Mouse (Mus musculus): Measurements from ENCODE around the gene Cyp26c1. TPM values are rescaled to one million over a fixed set of nuclear protein-coding genes. Genes with fewer than 3 reads are reported as not detected.

Cyp26c1 gene
- polyA plus RNA-seq (2016; fragmentation: Nextera tagmentation; extraction: Ambion mirVana): not detected in 2 replicates

GRCm38 (mm10) chr19:37685281-37685680, at the start of gene Cyp26c1:
Gene Cyp26c1 (plus strand): TSS chr19:37685581.
- 2% methylated on average over 6 of the region's 6 CpGs for WGBS
- Histone ChIP-seq H3K4me3 (no peak within 1 kb of the TSS), H3K4me1 (peaks cover 9% of the 10 kb centered on the region; the same call in 1 of the 2 replicates), H3K4me2 (replicated peaks) (no peak within 1 kb of the TSS), H3K9me3 (no peaks in the 10 kb centered on the region), H3K36me3 (no peaks in the 10 kb centered on the region), H3K9ac (replicated peaks) (no peak within 1 kb of the TSS), H3K27ac (replicated peaks) (no peak within 1 kb of the TSS), H3K27me3 (peaks cover 90% of the 10 kb centered on the region)
- no peak for ATAC-seq (ENCODE audit: low FRiP score, low read depth)

GRCm38 (mm10) chr19:37647994-37648393, 37.4 kb upstream of the Cyp26c1 start:
- peaks cover 7% of the 10 kb centered on the region; the same call in 1 of the 2 replicates for H3K27me3 ChIP-seq
- no peak overlapping the region for H3K4me3 ChIP-seq
- 41% methylated on average over 2 of the region's 2 CpGs for WGBS
- no peak overlapping the region for H3K4me2 ChIP-seq (replicated peaks)
- no peak overlapping the region for H3K27ac ChIP-seq (replicated peaks)
- no peaks in the 10 kb centered on the region for H3K36me3 ChIP-seq
- ATAC-seq (ENCODE audit: low FRiP score, low read depth): no peak
- no peaks in the 10 kb centered on the region for H3K9me3 ChIP-seq
- peaks cover 5% of the 10 kb centered on the region; the same call in 1 of the 2 replicates for H3K4me1 ChIP-seq
- no peak overlapping the region for H3K9ac ChIP-seq (replicated peaks)

DNA sequence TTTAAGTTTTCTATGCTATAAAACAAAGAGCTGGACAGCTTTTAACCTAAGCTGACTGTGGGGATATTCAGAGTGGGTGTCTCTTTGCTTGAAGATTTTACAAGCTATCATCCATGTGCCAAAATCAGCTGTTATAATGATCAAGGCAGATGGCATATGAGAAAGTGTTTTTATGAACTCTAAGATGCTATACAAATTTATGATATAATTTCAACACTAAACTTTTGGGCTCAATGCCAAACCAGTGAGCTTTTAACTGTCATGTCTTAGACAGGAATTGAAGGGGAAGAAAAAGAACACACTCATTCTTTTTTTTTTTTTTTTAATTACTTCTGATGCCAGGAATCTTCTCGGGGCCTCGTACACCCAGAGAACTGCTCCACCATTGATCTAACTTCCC, 34.9 kb upstream of the Cyp26c1 start:
- Histone ChIP-seq H3K27me3 (peaks cover 20% of the 10 kb centered on the region), H3K9ac (replicated peaks) (no peak overlapping the region), H3K36me3 (no peaks in the 10 kb centered on the region), H3K4me2 (replicated peaks) (no peak overlapping the region), H3K4me3 (no peak overlapping the region), H3K27ac (replicated peaks) (no peak overlapping the region), H3K9me3 (no peaks in the 10 kb centered on the region), H3K4me1 (peaks cover 11% of the 10 kb centered on the region; the same call in 1 of the 2 replicates)
- no peak for ATAC-seq (ENCODE audit: low FRiP score, low read depth)
- 73% methylated on average over 2 of the region's 2 CpGs for WGBS

GRCm38 (mm10) chr19:37654012-37654411, 31.4 kb upstream of the Cyp26c1 start:
- Histone ChIP-seq H3K27me3 (peaks cover 32% of the 10 kb centered on the region), H3K4me2 (replicated peaks) (no peak overlapping the region), H3K27ac (replicated peaks) (no peak overlapping the region), H3K36me3 (no peaks in the 10 kb centered on the region), H3K4me1 (peaks cover 18% of the 10 kb centered on the region), H3K4me3 (no peak overlapping the region), H3K9me3 (no peaks in the 10 kb centered on the region), H3K9ac (replicated peaks) (no peak overlapping the region)
- 7% methylated on average over 5 of the region's 5 CpGs for WGBS
- ATAC-seq (ENCODE audit: low FRiP score, low read depth): no peak

- Histone ChIP-seq H3K4me3 (no peak overlapping the region), H3K9me3 (no peaks in the 10 kb centered on the region), H3K9ac (replicated peaks) (no peak overlapping the region), H3K4me1 (peaks cover 18% of the 10 kb centered on the region), H3K36me3 (no peaks in the 10 kb centered on the region), H3K4me2 (replicated peaks) (peak overlapping the region; percentile 28), H3K27me3 (peaks cover 29% of the 10 kb centered on the region), H3K27ac (replicated peaks) (no peak overlapping the region)
- no peak for ATAC-seq (ENCODE audit: low FRiP score, low read depth)
- 2% methylated on average over 9 of the region's 9 CpGs for WGBS
These were observed 28.9 kb upstream of the Cyp26c1 start for GRCm38 (mm10) chr19:37656441-37656840.

GRCm38 (mm10) chr19:37665256-37665655, 20.1 kb upstream of the Cyp26c1 start:
- H3K9ac ChIP-seq (replicated peaks): no peak overlapping the region
- H3K27ac ChIP-seq (replicated peaks): no peak overlapping the region
- no peak overlapping the region for H3K4me3 ChIP-seq
- 79% methylated on average over 6 of the region's 6 CpGs for WGBS
- H3K4me1 ChIP-seq: no peaks in the 10 kb centered on the region
- peaks cover 8% of the 10 kb centered on the region for H3K27me3 ChIP-seq
- H3K36me3 ChIP-seq: no peaks in the 10 kb centered on the region
- no peak overlapping the region for H3K4me2 ChIP-seq (replicated peaks)
- no peaks in the 10 kb centered on the region for H3K9me3 ChIP-seq
- no peak for ATAC-seq (ENCODE audit: low FRiP score, low read depth)

- ATAC-seq (ENCODE audit: low FRiP score, low read depth): no peak
- Histone ChIP-seq H3K9me3 (no peaks in the 10 kb centered on the region), H3K36me3 (no peaks in the 10 kb centered on the region), H3K4me2 (replicated peaks) (no peak overlapping the region), H3K27me3 (peaks cover 10% of the 10 kb centered on the region), H3K4me3 (no peak overlapping the region), H3K27ac (replicated peaks) (no peak overlapping the region), H3K9ac (replicated peaks) (no peak overlapping the region), H3K4me1 (peaks cover 6% of the 10 kb centered on the region; the same call in 1 of the 2 replicates)
- 84% methylated on average over 13 of the region's 13 CpGs for WGBS
These were observed 17.4 kb upstream of the Cyp26c1 start for GRCm38 (mm10) chr19:37667855-37668594.

- Histone ChIP-seq H3K36me3 (no peaks in the 10 kb centered on the region), H3K4me3 (no peak overlapping the region), H3K27me3 (peaks cover 10% of the 10 kb centered on the region), H3K27ac (replicated peaks) (no peak overlapping the region), H3K9me3 (no peaks in the 10 kb centered on the region), H3K4me2 (replicated peaks) (no peak overlapping the region), H3K9ac (replicated peaks) (no peak overlapping the region), H3K4me1 (peaks cover 6% of the 10 kb centered on the region; the same call in 1 of the 2 replicates)
- 94% methylated on average over 5 of the region's 5 CpGs for WGBS
- no peak for ATAC-seq (ENCODE audit: low FRiP score, low read depth)
These were observed 16.7 kb upstream of the Cyp26c1 start for GRCm38 (mm10) chr19:37668657-37669056.

DNA sequence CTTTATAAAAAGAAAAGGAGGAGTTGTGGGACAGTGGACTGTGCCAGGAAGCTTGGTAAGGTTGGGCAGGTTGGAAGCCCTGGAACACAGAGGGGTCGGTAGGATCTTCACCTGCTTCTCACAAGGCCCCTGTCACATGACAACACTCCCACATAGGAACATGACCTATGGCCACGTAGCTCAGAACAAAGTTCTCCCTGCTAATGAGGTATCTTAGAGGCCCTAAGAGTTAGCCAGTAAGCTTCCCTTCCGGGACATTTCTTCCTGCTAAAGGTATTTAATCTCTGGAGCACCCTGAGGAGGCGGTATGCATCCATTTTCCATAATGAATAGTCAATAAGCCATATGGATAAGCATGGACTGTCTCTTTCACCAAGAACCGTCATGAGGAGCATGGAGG, 15.9 kb upstream of the Cyp26c1 start:
- H3K27ac ChIP-seq (replicated peaks): no peak overlapping the region
- H3K36me3 ChIP-seq: no peaks in the 10 kb centered on the region
- no peaks in the 10 kb centered on the region for H3K9me3 ChIP-seq
- no peak overlapping the region for H3K4me2 ChIP-seq (replicated peaks)
- no peak for ATAC-seq (ENCODE audit: low FRiP score, low read depth)
- no peak overlapping the region for H3K4me3 ChIP-seq
- no peak overlapping the region for H3K9ac ChIP-seq (replicated peaks)
- H3K4me1 ChIP-seq: peaks cover 6% of the 10 kb centered on the region; the same call in 1 of the 2 replicates
- H3K27me3 ChIP-seq: peaks cover 10% of the 10 kb centered on the region
- WGBS: 64% methylated on average over 5 of the region's 5 CpGs

DNA sequence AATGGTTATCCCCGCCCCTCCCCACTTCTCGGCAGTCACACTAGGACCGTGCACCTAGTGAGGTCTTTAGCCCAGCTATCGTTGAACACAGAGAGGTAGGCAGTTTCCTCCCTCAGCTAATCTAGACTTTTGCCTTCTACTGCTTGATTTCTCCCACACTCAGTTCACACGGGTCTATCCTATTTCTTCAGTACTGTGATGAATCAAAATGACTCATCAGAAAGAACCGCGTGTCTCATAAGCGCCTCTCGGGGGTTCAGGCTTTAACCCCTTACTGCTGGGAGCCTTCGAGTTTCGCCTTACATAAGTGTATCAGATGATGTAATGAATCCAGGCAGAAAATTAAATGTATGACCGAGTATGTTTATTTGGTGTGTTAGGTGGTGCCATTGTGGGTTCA, 12.0 kb upstream of the Cyp26c1 start:
- Histone ChIP-seq H3K27ac (replicated peaks) (no peak overlapping the region), H3K9ac (replicated peaks) (no peak overlapping the region), H3K4me3 (no peak overlapping the region), H3K36me3 (no peaks in the 10 kb centered on the region), H3K4me1 (peaks cover 6% of the 10 kb centered on the region; the same call in 1 of the 2 replicates), H3K9me3 (no peaks in the 10 kb centered on the region), H3K27me3 (peaks cover 30% of the 10 kb centered on the region), H3K4me2 (replicated peaks) (no peak overlapping the region)
- ATAC-seq (ENCODE audit: low FRiP score, low read depth): no peak
- 58% methylated on average over 12 of the region's 12 CpGs for WGBS

- ATAC-seq (ENCODE audit: low FRiP score, low read depth): no peak
- 5% methylated on average over 23 of the region's 23 CpGs for WGBS
- Histone ChIP-seq H3K4me2 (replicated peaks) (no peak overlapping the region), H3K9ac (replicated peaks) (no peak overlapping the region), H3K36me3 (no peaks in the 10 kb centered on the region), H3K9me3 (no peaks in the 10 kb centered on the region), H3K4me3 (no peak overlapping the region), H3K27ac (replicated peaks) (no peak overlapping the region), H3K4me1 (peaks cover 13% of the 10 kb centered on the region), H3K27me3 (peaks cover 95% of the 10 kb centered on the region)
These were observed 966 bp downstream of the Cyp26c1 start for GRCm38 (mm10) chr19:37686347-37686746.

- Histone ChIP-seq H3K4me2 (replicated peaks) (no peak overlapping the region), H3K27ac (replicated peaks) (no peak overlapping the region), H3K9ac (replicated peaks) (no peak overlapping the region), H3K27me3 (peaks cover 98% of the 10 kb centered on the region), H3K4me3 (0 out of 2 replicates have a peak overlapping the region, but pooled peaks have one; percentile 0), H3K9me3 (no peaks in the 10 kb centered on the region), H3K36me3 (no peaks in the 10 kb centered on the region), H3K4me1 (peaks cover 13% of the 10 kb centered on the region)
- no peak for ATAC-seq (ENCODE audit: low FRiP score, low read depth)
- 3% methylated on average over 62 of the region's 62 CpGs for WGBS
These were observed 1.8 kb downstream of the Cyp26c1 start for GRCm38 (mm10) chr19:37686941-37687850.
